Mouse (Mus musculus): ENCODE measurements around the gene Ciao2a.

The Ciao2a gene

DNA sequence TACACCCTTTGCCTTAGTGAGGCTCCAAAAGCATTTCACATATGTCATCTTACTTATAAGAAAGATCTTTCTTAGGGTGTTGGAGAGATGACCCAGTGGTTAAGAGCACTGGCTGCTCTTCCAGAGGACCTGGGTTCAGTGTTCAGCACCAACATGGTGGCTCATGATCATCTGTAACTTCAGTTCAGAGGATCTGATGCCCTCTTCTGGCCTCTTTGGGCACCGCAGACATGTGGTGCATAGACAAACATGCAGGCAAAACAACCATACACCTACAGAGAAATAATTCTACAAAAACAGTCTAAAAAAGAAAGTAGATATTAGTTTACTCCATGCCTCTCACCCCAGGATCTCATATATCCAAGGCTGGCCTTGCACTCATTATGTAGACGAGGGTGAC, 33.7 kb downstream of the Ciao2a start:
- in situ Hi-C loops (cut with MboI, MseI), result no loop called here

DNA sequence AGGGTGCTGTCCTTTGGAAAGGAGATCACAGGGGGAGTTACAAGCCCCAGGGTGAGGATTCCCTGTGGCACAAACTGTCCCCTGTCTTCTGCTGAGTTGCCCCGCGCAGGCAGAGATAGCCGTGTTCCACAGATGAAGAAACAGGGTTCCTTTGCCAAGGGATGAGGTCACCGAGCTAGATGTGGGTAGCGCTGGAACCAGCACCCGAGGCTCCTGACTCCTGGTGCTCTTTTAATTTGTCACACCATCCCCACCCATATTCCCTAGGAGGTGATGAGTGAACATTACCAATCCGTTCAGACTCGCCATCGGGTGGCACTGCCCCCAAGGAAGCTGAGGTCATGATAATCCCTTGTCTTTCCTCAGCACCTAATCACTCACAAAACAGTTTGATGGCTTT, 36.6 kb downstream of the Ciao2a start:
- in situ Hi-C loops (cut with MboI, MseI), result no loop called here

DNA sequence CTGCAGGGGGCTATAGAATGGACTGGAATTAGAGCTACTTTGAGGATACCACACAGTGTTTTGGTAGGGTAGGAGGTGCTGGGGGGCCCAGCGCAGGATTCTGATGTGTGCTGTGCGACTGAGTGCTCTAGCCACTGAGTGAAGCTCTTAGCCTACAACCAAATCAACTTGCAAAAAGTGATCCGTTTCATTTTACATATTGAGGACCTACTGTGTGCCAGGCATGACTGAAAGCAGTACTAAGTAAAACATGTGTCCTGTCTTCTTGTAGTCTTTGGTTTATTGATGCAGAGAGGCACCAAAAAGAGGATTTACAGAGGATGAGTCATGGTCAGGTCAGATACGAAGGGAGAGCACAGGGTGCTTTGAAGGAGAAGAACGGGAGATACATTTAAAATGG, 40.8 kb downstream of the Ciao2a start:
- in situ Hi-C loops (cut with MboI, MseI), result no loop called here

DNA sequence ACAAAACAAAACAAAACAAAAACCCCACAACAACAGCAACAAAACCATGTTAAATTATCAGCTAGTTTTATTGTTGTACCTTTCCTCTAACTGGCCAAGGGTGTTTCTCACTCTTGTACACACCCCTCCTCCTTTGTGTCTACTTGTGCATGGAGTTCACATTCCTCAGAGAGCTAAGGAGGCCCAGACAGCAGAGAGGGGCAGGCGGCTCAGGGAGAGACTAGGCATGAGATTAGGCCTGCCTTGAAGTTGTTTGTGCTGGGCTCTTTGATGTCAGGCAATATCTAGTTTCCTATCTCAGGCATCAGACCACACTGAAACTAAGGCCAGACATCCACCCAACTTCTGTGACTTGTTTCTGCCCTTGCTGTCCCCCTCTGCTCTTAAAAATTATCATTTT, 41.8 kb downstream of the Ciao2a start:
- in situ Hi-C loops (cut with MboI, MseI), result no loop called here

DNA sequence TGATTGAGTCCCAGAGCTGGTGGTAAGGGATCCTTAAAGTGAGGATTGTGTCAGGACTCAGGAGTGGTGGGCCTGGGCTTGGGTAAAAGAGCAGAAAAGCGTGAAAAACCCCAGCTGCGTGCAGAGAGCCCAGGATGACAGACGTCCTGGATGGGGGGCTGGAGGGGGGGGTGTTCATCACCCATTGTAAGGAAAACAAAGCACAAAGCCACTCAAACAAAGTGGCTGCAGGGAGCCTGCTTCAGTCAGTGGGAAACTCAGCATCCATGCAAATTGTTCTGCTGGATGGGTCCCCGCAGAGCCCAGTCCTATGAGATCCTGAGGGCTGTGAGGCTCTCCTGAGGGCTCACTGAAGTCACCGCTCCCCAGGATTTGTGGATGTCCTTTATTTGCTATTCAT, 44.1 kb downstream of the Ciao2a start:
- in situ Hi-C loops (cut with MboI, MseI), result no loop called here

DNA sequence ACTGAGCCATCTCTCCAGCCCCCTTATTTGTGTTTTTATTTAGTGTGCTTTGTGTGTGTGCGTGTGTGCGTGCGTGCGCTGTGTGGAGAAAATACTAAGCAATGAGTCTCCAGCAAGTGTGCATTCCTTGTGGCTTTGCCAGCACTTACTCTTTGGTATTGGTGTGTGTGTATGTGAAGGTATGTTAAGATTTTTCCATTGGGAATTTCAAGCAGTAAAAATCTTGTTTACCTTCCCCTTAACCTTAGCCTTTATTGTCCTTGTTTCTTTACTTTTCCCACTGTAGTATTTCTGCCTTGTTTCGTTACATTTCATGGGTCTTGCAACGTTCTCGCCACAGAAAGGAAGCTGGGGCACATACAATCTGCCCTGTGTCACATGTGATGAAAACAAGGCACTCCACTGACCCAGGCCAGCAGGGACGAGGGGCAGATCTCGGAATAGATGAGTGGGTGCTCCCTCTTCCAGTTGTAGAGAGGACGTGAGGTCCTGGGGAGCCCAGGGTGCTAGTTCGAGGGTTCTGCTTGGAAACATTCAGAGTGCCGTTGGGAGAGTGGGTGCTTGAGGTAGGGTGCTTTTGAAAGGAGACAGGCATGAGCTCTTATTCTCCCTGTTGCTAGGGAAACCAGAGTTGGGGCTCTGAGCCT, 45.0 kb downstream of the Ciao2a start:
- in situ Hi-C loops (cut with MboI, MseI), result no loop called here

DNA sequence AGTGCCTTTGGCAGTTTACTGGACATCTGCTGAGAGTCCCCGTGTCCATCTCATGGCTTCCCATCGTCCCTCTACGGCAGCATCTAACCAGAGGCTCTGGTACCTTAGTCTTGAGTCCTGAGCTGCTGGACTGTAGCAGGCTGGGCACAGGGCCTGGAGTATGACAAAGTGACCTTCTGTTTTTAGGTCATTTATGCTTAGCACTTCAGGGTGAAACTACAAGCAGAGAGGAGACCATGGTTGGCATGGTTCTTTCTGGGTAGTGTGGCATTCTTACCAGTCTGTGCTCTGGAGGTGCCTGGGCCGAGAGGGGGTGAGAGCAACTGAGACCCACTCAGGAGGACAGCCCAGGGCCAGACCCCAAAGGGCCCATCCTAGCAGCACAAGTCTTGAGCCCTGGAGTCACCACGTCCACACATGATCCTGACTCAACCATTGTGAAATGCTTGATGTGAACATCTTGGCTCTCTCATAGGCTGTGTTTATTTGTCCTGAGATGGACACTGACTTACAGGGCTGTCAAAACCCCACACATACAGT, 47.0 kb downstream of the Ciao2a start:
- in situ Hi-C loops (cut with MboI, MseI), result no loop called here

DNA sequence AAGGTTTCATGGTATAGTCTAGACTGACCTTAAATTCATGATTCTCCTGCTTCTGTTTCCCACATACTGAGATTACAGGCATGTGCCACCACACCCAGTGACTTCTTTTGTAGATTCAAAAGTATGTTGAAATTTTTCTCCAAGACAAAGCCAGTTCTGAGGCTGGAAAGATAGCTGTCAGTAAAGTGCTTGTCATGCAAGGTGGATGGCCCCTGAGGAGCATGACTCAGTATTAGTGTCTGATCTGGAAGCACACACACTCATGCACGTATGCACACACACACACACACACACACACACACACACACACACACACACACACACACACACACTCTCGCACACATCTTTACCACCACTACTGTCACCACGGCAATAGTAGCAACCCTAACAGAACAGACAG, 48.6 kb downstream of the Ciao2a start:
- in situ Hi-C loops (cut with MboI, MseI), result no loop called here

DNA sequence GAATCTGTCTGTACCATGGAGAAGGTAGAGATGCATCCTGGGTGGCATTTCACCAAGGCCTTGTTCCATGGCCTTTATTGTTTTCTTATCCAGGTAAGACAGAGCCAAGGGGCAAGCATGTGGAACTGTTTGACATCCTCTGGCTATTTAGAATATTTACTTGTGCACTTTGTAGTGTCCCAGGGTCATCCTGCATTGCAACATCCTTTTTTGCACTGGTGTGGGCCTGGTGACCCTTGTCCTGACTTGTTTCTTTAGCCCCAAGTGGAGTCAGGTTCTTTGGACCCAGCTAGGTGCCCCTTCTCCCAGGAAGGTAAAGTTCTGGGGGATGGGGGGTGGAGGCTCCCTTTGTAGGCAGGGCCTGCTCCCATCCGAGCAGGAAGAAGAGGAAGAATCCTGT, 51.6 kb downstream of the Ciao2a start:
- in situ Hi-C loops (cut with MboI, MseI), result no loop called here

DNA sequence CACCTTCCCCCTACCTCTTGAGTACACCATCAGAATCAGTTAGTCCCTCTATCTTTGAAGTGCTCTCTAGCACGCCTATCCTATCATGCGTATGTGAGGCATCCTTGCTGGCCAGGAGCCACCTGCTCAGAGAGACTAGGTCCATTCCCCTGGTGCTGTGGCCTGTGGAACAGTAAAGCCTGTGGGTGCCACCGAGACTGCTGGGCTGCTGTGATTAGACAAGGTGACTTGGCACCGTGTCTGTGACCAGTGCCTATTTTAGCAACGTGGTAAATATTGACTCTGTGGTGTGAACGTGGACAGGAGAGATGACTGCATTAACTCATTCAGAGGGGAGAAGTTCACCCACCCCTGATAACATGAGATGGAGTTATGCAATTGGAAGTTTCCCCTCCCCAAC, 53.4 kb downstream of the Ciao2a start:
- in situ Hi-C loops (cut with MboI, MseI), result no loop called here

DNA sequence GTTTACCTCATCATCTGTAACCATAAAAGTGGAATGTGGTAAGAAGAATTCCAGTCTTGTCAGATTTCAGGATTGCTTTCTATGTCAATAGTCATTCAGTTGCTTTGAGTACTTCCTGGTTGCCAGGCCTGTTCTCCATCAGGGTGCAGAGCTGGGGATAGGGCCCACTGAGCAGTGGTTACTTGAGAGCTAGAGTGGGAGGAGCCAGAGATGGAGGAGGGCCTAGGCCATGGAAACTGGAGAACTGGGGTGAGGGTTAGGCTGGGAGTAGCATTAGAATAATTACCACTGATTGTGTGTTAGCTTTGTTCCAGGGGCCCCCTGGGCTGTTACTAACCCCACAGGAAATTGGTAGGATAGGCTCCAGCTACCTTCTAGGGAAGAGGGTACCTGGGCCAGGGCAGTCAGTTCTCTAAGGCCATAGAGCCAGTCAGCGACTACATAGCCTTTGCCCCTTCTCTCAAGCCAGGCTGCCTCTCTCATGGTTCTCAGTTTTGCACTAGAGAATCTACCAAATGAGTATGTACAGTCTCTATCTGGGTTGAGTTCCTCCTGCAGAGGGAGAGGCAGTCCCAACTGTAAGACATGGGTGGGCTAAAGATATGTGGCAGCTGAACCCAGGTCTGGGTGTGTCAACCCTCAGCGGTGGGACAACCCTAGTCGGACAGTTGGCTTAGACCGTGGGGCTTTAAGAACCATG, 54.9 kb downstream of the Ciao2a start:
- in situ Hi-C loops (cut with MboI, MseI), result no loop called here

DNA sequence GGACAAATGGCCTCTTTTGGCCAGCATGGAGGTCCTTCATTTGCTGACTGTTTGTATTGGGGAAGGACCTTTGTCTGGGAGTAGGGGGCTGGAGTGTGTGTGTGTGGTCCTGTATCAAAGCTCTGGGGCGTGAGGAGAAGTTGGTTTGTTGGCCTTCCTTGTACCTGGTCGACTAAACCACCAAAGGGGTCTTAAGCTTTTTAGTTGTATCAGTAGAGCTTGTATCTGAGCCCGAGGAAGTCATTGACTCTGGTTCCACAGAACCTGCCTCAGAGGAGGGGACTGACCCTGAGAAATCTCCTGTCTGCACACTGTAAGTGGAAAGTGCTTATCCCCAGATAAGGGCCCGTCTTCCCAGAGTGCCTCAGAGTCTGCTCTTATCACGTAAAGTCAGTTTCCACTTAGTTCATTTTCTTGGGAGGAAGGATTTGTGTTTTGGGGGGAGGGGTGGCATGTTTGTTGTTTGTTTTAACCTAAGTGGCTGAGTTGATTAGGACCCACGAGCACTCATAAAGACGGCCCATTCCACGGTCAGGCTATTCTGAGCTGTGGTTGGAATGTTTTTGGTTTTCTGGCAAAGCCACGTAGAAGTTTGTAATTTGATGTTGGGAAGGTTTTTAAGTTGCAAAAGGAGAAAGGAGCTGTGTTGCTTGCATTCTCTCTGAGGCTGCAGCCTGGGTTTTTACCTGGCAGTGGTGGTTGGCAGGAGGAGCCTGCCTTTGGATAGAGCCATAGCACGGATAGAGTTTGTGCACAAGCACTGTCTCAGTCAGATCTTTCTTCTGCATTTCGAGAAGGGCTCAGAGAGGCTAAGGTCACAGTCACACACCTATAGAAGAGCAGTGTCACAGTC, 55.6 kb downstream of the Ciao2a start:
- in situ Hi-C loops (cut with MboI, MseI), result no loop called here

DNA sequence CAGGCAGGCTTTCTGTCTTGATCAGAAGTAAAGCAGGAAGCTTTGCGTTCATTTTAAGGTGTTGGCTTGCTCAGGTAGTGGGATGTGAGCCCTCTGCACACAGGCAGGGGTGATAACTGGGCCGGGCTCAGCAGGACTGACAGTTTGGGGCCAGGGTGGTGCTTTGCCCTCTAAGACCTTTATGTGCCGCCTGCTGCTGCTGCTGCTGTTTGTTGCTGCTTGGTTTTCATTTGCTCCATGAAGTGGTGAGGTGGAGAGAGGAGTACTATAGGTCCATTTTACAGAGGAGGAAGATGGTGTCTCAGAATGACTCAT, 56.2 kb downstream of the Ciao2a start:
- in situ Hi-C loops (cut with MboI, MseI), result no loop called here

DNA sequence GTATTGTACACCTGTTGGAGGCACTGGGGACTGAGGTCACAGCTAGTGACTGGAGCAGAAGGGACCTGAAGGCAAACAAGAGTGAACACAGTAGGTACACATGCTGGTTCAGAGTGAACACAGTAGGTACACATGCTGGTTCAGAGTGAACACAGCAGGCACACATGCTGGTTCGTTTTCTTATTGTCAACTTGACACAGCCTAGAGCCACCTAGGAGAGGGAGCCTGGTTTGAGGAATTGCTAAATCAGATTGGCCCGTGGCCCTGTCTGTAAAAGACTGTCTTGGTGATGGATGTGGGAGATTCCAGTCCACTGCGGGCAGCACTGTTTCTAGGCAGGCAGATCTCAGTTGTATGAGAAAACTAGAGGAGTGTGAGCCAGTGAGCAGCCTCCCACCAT, 56.6 kb downstream of the Ciao2a start:
- in situ Hi-C loops (cut with MboI, MseI), result no loop called here

DNA sequence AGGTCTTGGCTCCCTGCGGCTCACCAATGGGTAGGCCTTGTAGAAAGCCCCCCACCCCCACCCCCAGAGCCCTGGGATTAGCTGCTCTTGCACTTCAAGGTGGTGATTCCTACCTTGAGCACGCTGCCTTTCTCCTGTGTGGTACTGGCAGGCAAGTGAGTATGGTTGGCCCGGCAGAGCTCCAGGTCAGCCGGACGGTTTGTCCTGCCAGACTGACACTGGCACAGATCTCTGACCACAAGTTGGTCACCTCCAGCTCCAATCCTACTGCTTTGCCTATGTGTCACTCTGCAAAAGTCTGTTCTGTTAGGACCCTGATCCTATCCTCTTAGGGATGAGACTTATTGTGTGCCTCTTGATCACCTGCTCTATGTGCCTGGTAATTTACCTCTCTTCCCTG, 58.2 kb downstream of the Ciao2a start:
- in situ Hi-C loops (cut with MboI, MseI), result no loop called here

DNA sequence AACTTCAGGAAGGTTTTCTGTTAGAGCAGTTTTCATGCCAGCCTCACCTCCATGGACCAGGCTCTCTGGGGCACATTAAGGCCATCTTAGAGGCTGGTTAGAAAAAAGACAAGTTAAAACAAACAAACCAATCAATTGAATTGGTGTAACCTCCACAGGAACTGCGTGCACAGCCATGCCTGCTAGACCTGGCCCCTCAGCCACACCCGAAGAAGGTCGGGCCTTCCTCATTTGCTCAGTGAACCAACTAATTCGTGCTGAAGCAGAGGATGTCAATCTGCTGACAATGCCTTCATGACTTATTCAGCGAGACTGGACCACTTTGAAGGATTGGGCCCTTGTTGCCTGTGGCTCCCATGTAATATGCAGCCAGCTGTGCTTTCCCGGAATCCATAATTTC, 60.0 kb downstream of the Ciao2a start:
- in situ Hi-C loops (cut with MboI, MseI), result no loop called here

Data from regulatory T cell (primary cell).